Mouse (Mus musculus): ENCODE data around the gene Pdc. TPM values are rescaled to one million over a fixed set of nuclear protein-coding genes. Genes with fewer than 3 reads are reported as not detected.

Gene Pdc
- polyA plus RNA-seq (2017; shearing (Covaris generic)): not detected

DNA sequence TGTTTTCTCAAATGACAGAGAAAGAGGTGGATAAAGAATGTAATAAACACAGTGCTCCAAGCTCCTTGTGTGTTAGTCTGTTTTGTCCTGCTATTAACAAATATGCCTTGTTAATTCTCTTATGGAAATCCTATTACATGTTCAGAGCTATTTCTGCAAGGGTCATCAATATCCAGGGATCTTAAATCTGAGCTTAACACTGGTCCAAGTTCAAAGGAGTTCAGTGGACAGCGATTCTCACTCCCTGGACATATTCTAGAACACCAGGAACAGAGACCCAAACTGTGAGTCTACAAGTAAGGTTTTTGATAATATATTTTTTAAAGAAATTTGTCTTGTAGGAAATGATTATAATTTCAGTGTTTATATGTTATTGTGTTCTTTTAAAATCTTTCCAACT, at the start of gene Pdc:
TSS of gene Pdc (plus strand) at position 213 of the 400 bp plus-strand sequence.

Other genes starting within 250 kb of the Pdc start
- not detected for gene Ptgs2, start 219.4 kb upstream of the Pdc start, polyA plus RNA-seq (2017; shearing (Covaris generic))
- gene Tpr, start 73.4 kb downstream of the Pdc start, polyA plus RNA-seq (2017; shearing (Covaris generic)): 164 TPM
- 34.0 TPM for gene Odr4, start 73.7 kb downstream of the Pdc start, polyA plus RNA-seq (2017; shearing (Covaris generic))
- 32.6 TPM for gene Prg4, start 146.7 kb downstream of the Pdc start, polyA plus RNA-seq (2017; shearing (Covaris generic))